Mouse (Mus musculus) kidney, adult 2 months (tissue): Measurements from ENCODE around the gene Ccdc96.

Experiments
- CTCF ChIP-seq: fragments of 200-500 bp; conservative IDR thresholded peaks from 2 replicates; pipeline ENCODE4 v1.5.1; 2011; ENCODE audit warnings: low read depth, mild to moderate bottlenecking, control low read depth, low read length, moderate library complexity, mixed read lengths; ENCODE audit not compliant: insufficient read depth, insufficient read length
- POLR2A ChIP-seq: fragments of 200-500 bp; IDR thresholded peaks from one replicate; pipeline ENCODE4 v1.6.1; 2011; ENCODE audit warnings: low read depth, low read length, control low read depth

DNA sequence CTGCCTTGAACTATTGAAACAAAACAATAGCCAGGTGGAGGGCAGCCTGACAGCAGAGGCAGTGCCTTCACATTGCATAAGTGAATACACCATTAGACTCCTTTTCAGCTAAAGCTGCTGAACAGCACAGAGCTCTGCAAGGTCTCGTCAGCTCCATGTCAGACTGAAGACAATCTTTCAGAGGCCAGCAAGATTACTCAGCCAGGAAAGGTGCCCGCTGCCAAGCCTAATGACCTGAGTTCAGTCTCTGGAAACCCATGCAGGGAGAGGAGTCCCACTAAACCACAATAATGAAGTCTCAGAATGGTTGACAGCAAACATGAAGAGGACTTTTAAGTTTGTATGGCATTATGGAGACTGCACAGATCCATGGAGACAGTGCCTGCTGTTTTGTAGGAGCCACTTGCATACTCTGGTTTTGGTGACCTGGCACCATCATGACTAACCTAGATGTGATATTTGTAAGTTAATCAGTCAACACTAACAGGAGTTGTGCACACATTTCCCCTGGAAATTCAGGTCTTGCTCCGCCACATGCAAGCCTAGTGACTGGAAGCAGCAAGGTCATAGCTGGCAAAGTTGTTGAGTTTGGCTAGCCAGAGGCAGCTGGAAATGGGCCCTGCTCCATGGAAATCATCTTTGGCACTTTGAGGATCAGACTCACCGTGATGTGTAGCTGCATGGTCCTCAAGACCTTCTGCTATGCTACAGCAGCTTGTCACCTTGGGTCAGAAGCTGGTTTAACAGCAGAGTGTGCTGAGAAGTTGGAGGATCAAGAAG is 11.3 kb upstream of the Ccdc96 start:
- TF ChIP-seq CTCF (no peak), POLR2A (no peak)
